Mouse (Mus musculus) cerebellum, adult 2 months (tissue): ENCODE data around the gene 3110082J24Rik. TPM values are rescaled to one million over a fixed set of nuclear protein-coding genes. Genes with fewer than 3 reads are reported as not detected.

Source experiments
- DNase-seq, 2 experiments: peaks; one replicate each; pipeline ENCODE4 v3.0.0; 2021
- H3K27ac ChIP-seq: fragments of 200-500 bp; 2 replicates; pipeline ENCODE4 v1.5.1; 2012; ENCODE audit warnings: low read length, control low read depth, inconsistent platforms; ENCODE audit not compliant: insufficient read depth
- H3K27me3 ChIP-seq: fragments of 200-500 bp; 2 replicates; pipeline ENCODE4 v1.6.1; 2012; ENCODE audit warnings: inconsistent platforms, mild to moderate bottlenecking, low read length, moderate library complexity; ENCODE audit not compliant: control insufficient read depth, insufficient read depth
- H3K4me1 ChIP-seq: fragments of 200-500 bp; 2 replicates; pipeline ENCODE4 v1.6.1; 2011; ENCODE audit warnings: low read length; ENCODE audit not compliant: control insufficient read depth, insufficient read depth
- H3K4me3 ChIP-seq: fragments of 200-500 bp; replicated peaks from 2 replicates; pipeline ENCODE3; 2011; ENCODE audit warnings: mild to moderate bottlenecking, low read depth, low read length, control low read depth; ENCODE audit not compliant: insufficient read depth
- CTCF ChIP-seq: fragments of 200-500 bp; IDR thresholded peaks from 2 replicates; pipeline ENCODE4 v1.5.1; 2011; ENCODE audit warnings: low read depth, mild to moderate bottlenecking, control low read depth, low read length, moderate library complexity, borderline replicate concordance; ENCODE audit not compliant: insufficient read depth
- POLR2A ChIP-seq: fragments of 200-500 bp; IDR thresholded peaks from 2 replicates; pipeline ENCODE4 v1.6.1; 2011; ENCODE audit warnings: low read length, control low read depth, borderline replicate concordance; ENCODE audit not compliant: insufficient read depth
- WGBS: fragments of 180-500 bp; shearing (Covaris S2); methylation state at CpG from one replicate; pipeline ENCODE4 v1.1.7; 2018; 5-methylcytosine and 5-hydroxymethylcytosine counted together
- polyA plus RNA-seq: library from polyadenylated mRNA; depleted of rRNA; stranded (reverse); fragments of >200 nt; gene quantifications from 2 replicates; pipeline ENCODE4 v1.2.3, GENCODE M21; 2012

The 3110082J24Rik gene
- polyA plus RNA-seq, 1 experiment, result 7.0 TPM

GRCm38 (mm10) chr5:30108233-30108632 lies 2.3 kb upstream of the 3110082J24Rik start:
- Histone ChIP-seq H3K4me3 (no peak overlapping the region), H3K4me1 (no peaks in the 10 kb centered on the region), H3K27me3 (peaks cover 7% of the 10 kb centered on the region; the same call in 1 of the 2 replicates), H3K27ac (peak overlapping the region; percentile 42; the same call in 1 of the 2 replicates)
- 85% methylated on average over 6 of the region's 6 CpGs for WGBS
- no peak for TF ChIP-seq CTCF
- no peak for TF ChIP-seq POLR2A
- DNase-seq, result no peak

- WGBS, result 32% methylated on average over 5 of the region's 5 CpGs
- Histone ChIP-seq H3K4me3 (no peak overlapping the region), H3K27me3 (peaks cover 7% of the 10 kb centered on the region; the same call in 1 of the 2 replicates), H3K27ac (no peak overlapping the region), H3K4me1 (no peaks in the 10 kb centered on the region)
- TF ChIP-seq POLR2A, result no peak
- TF ChIP-seq CTCF, result no peak
- DNase-seq, result peak in 1 of 2 experiments; percentile 29
These were observed 1.7 kb upstream of the 3110082J24Rik start for GRCm38 (mm10) chr5:30107611-30108041.

GRCm38 (mm10) chr5:30107186-30107585 lies 1.3 kb upstream of the 3110082J24Rik start:
- H3K4me3 ChIP-seq, result no peak overlapping the region
- TF ChIP-seq POLR2A, result no peak
- TF ChIP-seq CTCF, result no peak
- no peak overlapping the region for H3K27ac ChIP-seq
- WGBS, result 20% methylated on average over 7 of the region's 7 CpGs
- H3K27me3 ChIP-seq, result peaks cover 7% of the 10 kb centered on the region; the same call in 1 of the 2 replicates
- DNase-seq, result no peak
- no peaks in the 10 kb centered on the region for H3K4me1 ChIP-seq

GRCm38 (mm10) chr5:30106756-30107155 lies 870 bp upstream of the 3110082J24Rik start:
- TF ChIP-seq CTCF (no peak), POLR2A (no peak)
- H3K4me1 ChIP-seq, result no peaks in the 10 kb centered on the region
- DNase-seq, result no peak
- WGBS, result 47% methylated on average over 2 of the region's 2 CpGs
- no peak overlapping the region for H3K4me3 ChIP-seq
- no peak overlapping the region for H3K27ac ChIP-seq
- peaks cover 7% of the 10 kb centered on the region; the same call in 1 of the 2 replicates for H3K27me3 ChIP-seq

- H3K4me1 ChIP-seq, result no peaks in the 10 kb centered on the region
- H3K27me3 ChIP-seq, result peaks cover 7% of the 10 kb centered on the region; the same call in 1 of the 2 replicates
- no peak for DNase-seq
- under 1% methylated on average over 65 of the region's 65 CpGs for WGBS
- H3K27ac ChIP-seq, result peak within 1 kb of the TSS; percentile 1; the same call in 1 of the 2 replicates
- TF ChIP-seq POLR2A (no peak), CTCF (no peak)
- peak within 1 kb of the TSS; percentile 50 for H3K4me3 ChIP-seq
These were observed 832 bp downstream of the 3110082J24Rik start, which contains the start of gene Garem2 for GRCm38 (mm10) chr5:30104841-30105667. Garem2 (plus strand) TSS chr5:30105161.

GRCm38 (mm10) chr5:30104339-30104738 lies 1.5 kb downstream of the 3110082J24Rik start:
- no peak overlapping the region for H3K27ac ChIP-seq
- TF ChIP-seq CTCF (peak; percentile 66), POLR2A (no peak)
- no peaks in the 10 kb centered on the region for H3K4me1 ChIP-seq
- WGBS, result 5% methylated on average over 12 of the region's 12 CpGs
- H3K4me3 ChIP-seq, result no peak overlapping the region
- H3K27me3 ChIP-seq, result peaks cover 7% of the 10 kb centered on the region; the same call in 1 of the 2 replicates
- peak; percentile 37 to 46 for DNase-seq

GRCm38 (mm10) chr5:30103340-30103739 lies 2.5 kb downstream of the 3110082J24Rik start:
- WGBS, result 73% methylated on average over 3 of the region's 3 CpGs
- Histone ChIP-seq H3K27me3 (peaks cover 7% of the 10 kb centered on the region; the same call in 1 of the 2 replicates), H3K4me3 (no peak overlapping the region), H3K27ac (no peak overlapping the region), H3K4me1 (no peaks in the 10 kb centered on the region)
- TF ChIP-seq CTCF, result no peak
- no peak for DNase-seq

- DNase-seq, result no peak
- H3K27me3 ChIP-seq, result no peaks in the 10 kb centered on the region
- no peak overlapping the region for H3K27ac ChIP-seq
- H3K4me3 ChIP-seq, result no peak overlapping the region
- WGBS, result 95% methylated on average over 1 of the region's 1 CpGs
- no peak for TF ChIP-seq POLR2A
- peaks cover 7% of the 10 kb centered on the region for H3K4me1 ChIP-seq
These were observed 7.6 kb downstream of the 3110082J24Rik start for GRCm38 (mm10) chr5:30098260-30098659.
